Mouse (Mus musculus) right cerebral cortex, adult 2 months (tissue): ENCODE data around the gene March2.

Experiments
- DNase-seq, 2 experiments: peaks; one replicate each; pipeline ENCODE4 v3.0.0; 2021 to 2022; ENCODE audit warnings: low spot score in 2 of 2

The March2 gene

GRCm38 (mm10) chr17:33717982-33718381, 488 bp downstream of the March2 start:
- DNase-seq = no peak

GRCm38 (mm10) chr17:33717246-33717645, 1.2 kb downstream of the March2 start:
- DNase-seq = no peak

GRCm38 (mm10) chr17:33714779-33715178, 3.7 kb downstream of the March2 start:
- no peak for DNase-seq

- DNase-seq = no peak
These were observed 5.2 kb downstream of the March2 start for GRCm38 (mm10) chr17:33713271-33713670.

- DNase-seq = no peak
These were observed 8.6 kb downstream of the March2 start for GRCm38 (mm10) chr17:33709834-33710233.

- DNase-seq = no peak
These were observed 15.4 kb downstream of the March2 start for GRCm38 (mm10) chr17:33703091-33703490.

- no peak for DNase-seq
These were observed 16.3 kb downstream of the March2 start for GRCm38 (mm10) chr17:33702178-33702577.

GRCm38 (mm10) chr17:33695471-33695870, 23.0 kb downstream of the March2 start:
- no peak for DNase-seq

- no peak for DNase-seq
These were observed 31.7 kb downstream of the March2 start, which contains the start of gene Hnrnpm for GRCm38 (mm10) chr17:33686760-33687159. TSS of gene Hnrnpm (minus strand) at chr17:33686860.

GRCm38 (mm10) chr17:33685249-33685653, 33.2 kb downstream of the March2 start:
- peak; percentile 96 to 98 for DNase-seq

GRCm38 (mm10) chr17:33684671-33685231, 33.7 kb downstream of the March2 start:
- peak; percentile 75 to 83 for DNase-seq

- no peak for DNase-seq
These were observed 36.7 kb downstream of the March2 start for GRCm38 (mm10) chr17:33681767-33682166.

GRCm38 (mm10) chr17:33678771-33679170, 39.7 kb downstream of the March2 start:
- DNase-seq = no peak

GRCm38 (mm10) chr17:33676086-33676485, 42.4 kb downstream of the March2 start:
- DNase-seq = no peak

- DNase-seq = peak in 1 of 2 experiments; percentile 21
These were observed 43.0 kb downstream of the March2 start for GRCm38 (mm10) chr17:33675452-33675851.

- DNase-seq = no peak
These were observed 44.6 kb downstream of the March2 start for GRCm38 (mm10) chr17:33673837-33674236.

GRCm38 (mm10) chr17:33669681-33670080, 48.8 kb downstream of the March2 start:
- DNase-seq = no peak

GRCm38 (mm10) chr17:33666813-33667212, 51.7 kb downstream of the March2 start:
- DNase-seq = no peak

- DNase-seq = no peak
These were observed 68.5 kb downstream of the March2 start for GRCm38 (mm10) chr17:33649781-33650475.

- DNase-seq = no peak
These were observed 73.4 kb downstream of the March2 start for GRCm38 (mm10) chr17:33645073-33645472.

GRCm38 (mm10) chr17:33644068-33644467, 74.4 kb downstream of the March2 start:
- no peak for DNase-seq

GRCm38 (mm10) chr17:33639743-33640142, 78.7 kb downstream of the March2 start:
- no peak for DNase-seq

- no peak for DNase-seq
These were observed 80.8 kb downstream of the March2 start, which contains the start of gene Pram1 for GRCm38 (mm10) chr17:33637516-33638276. TSS of gene Pram1 (plus strand) at chr17:33638056.
